Mouse (Mus musculus) C2C12 (cell line): ENCODE measurements around the gene Esrrb. TPM values are rescaled to one million over a fixed set of nuclear protein-coding genes. Genes with fewer than 3 reads are reported as not detected.

ENCODE experiments used
- H3K27me3 ChIP-seq: one replicate; pipeline ENCODE4 v1.6.1; 2011; ENCODE audit not compliant: control insufficient read depth, insufficient read depth, insufficient read length
- H3K36me3 ChIP-seq: one replicate; pipeline ENCODE4 v1.6.1; 2011; ENCODE audit not compliant: control insufficient read depth, insufficient read depth
- H3K4me3 ChIP-seq: one replicate; pipeline ENCODE4 v1.5.1; 2011; ENCODE audit warnings: mild to moderate bottlenecking, control low read depth; ENCODE audit not compliant: poor library complexity, insufficient read depth, severe bottlenecking
- H3K79me2 ChIP-seq: one replicate; pipeline ENCODE4 v1.6.1; 2011; ENCODE audit not compliant: control insufficient read depth, insufficient read depth
- H3K79me3 ChIP-seq: one replicate; pipeline ENCODE4 v1.6.1; 2011; ENCODE audit warnings: low read depth, control low read depth
- H3ac ChIP-seq: one replicate; pipeline ENCODE3; 2011; ENCODE audit warnings: low read depth; ENCODE audit not compliant: control insufficient read depth, insufficient read length
- CEBPB ChIP-seq: IDR thresholded peaks from one replicate; pipeline ENCODE4 v1.6.1; 2011; ENCODE audit warnings: low read depth, mild to moderate bottlenecking, control low read depth, moderate library complexity
- CTCF ChIP-seq: IDR thresholded peaks from one replicate; pipeline ENCODE4 v1.5.1; 2011; ENCODE audit not compliant: control insufficient read depth, insufficient read depth, insufficient read length
- FOSL1 ChIP-seq: IDR thresholded peaks from one replicate; pipeline ENCODE4 v1.8.0; 2011; ENCODE audit warnings: mild to moderate bottlenecking, low read length; ENCODE audit not compliant: poor library complexity, insufficient read depth, severe bottlenecking
- MAX ChIP-seq: IDR thresholded peaks from one replicate; pipeline ENCODE4 v1.6.1; 2011; ENCODE audit warnings: mild to moderate bottlenecking, control low read depth
- MYOD1 ChIP-seq: IDR thresholded peaks from one replicate; pipeline ENCODE4 v1.6.1; 2011; ENCODE audit warnings: low read depth; ENCODE audit not compliant: control insufficient read depth, insufficient read length
- MYOG ChIP-seq: IDR thresholded peaks from one replicate; pipeline ENCODE4 v1.6.1; 2011; ENCODE audit not compliant: control insufficient read depth, insufficient read length; ENCODE audit errors: extremely low read depth
- USF1 ChIP-seq: IDR thresholded peaks from one replicate; pipeline ENCODE4 v1.6.1; 2011; ENCODE audit warnings: low read depth, mild to moderate bottlenecking, control low read depth, moderate library complexity
- polyA plus RNA-seq: library from polyadenylated mRNA; unstranded; fragments of >200 nt; fragmentation: generic; extraction: Trizol; gene quantifications from one replicate; pipeline ENCODE4 v1.2.1, GENCODE M21; 2012; ENCODE audit warnings: missing spikeins

Esrrb gene
- polyA plus RNA-seq, 1 experiment: 0.80 TPM

DNA sequence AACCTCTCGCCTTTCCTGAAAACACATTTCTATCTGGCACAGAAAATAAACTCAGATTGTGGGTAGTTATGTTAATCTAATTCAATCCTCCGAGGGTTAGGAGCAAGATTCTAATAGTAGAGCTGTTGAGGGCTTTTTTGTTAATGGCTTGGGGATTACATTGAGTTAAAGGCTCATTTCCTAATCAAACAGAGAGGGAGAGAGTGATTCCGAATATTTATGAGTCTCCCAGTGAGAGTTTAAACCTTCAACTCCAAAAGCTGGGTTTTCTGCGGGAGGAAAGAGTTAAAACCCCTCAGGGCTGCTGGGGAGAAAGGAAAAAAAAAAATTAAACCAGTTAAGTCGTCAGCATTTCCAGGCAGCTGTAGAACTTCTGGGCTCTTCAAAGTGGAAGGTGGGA, 3.8 kb downstream of the Esrrb start:
- TF ChIP-seq MYOD1 (no peak), MAX (no peak), MYOG (no peak), USF1 (no peak), CTCF (no peak)
- no peaks in the 10 kb centered on the region for H3K36me3 ChIP-seq
- H3K27me3 ChIP-seq: no peaks in the 10 kb centered on the region
- H3K79me3 ChIP-seq: no peaks in the 10 kb centered on the region
- H3K4me3 ChIP-seq: no peak overlapping the region
- H3K79me2 ChIP-seq: no peaks in the 10 kb centered on the region
- no peak overlapping the region for H3ac ChIP-seq

GRCm38 (mm10) chr12:86370611-86371383, 9.9 kb downstream of the Esrrb start:
- H3K79me2 ChIP-seq: no peaks in the 10 kb centered on the region
- no peaks in the 10 kb centered on the region for H3K36me3 ChIP-seq
- no peak for TF ChIP-seq MYOG
- H3K79me3 ChIP-seq: no peaks in the 10 kb centered on the region
- H3K27me3 ChIP-seq: peaks cover 2% of the 10 kb centered on the region
- no peak overlapping the region for H3ac ChIP-seq
- no peak overlapping the region for H3K4me3 ChIP-seq

DNA sequence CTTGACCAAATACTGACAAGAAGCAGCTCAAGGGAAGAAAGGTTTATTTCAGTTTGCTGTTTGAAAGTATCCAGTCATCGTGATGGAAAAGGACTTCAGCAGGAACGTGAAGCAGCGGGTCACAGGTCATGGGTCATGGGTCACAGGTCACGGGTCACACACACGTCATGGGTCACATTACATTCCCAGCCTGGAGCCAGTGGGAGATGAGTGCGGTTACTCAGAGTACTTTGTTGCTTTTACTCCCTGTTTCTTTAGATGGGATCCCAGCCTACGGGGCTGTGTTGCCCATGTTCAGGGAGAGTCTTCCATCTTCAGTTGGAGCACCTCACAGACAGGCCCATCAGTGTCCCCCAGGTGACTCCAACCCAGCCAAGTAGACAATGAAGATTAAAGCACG, 13.4 kb downstream of the Esrrb start:
- Histone ChIP-seq H3K36me3 (no peaks in the 10 kb centered on the region), H3K79me3 (no peaks in the 10 kb centered on the region), H3K4me3 (no peak overlapping the region), H3ac (no peak overlapping the region), H3K79me2 (no peaks in the 10 kb centered on the region), H3K27me3 (peaks cover 4% of the 10 kb centered on the region)
- TF ChIP-seq CTCF (no peak), MYOD1 (no peak), FOSL1 (no peak), USF1 (no peak), MAX (no peak), MYOG (no peak), CEBPB (no peak)

DNA sequence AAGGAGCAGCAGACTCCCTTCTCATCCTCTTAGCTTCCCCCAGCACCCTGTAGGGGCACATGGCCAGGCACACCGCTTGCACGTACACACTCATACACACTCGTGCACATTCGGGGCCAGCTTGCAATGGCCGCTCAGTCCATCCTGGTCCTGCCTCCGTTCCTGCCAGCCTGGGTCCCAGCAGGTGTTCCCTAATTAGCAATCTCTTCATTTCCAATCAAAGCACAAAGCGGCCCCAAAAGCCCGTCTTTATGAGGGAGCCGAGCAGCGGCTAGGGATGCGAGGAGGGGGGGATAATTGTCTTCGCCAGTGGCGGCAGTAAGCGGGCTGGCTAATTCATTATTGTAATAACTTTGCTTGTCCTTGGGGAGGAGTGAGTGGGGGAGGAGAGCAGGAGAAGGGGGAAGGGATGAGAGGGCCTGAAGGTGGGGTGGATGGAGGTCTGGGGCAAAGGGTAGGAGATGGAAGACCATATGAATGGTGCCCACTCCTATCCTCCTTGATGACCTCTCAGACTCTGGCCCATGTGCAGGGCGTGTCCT, 18.8 kb downstream of the Esrrb start:
- Histone ChIP-seq H3ac (no peak overlapping the region), H3K27me3 (peaks cover 4% of the 10 kb centered on the region), H3K79me2 (no peaks in the 10 kb centered on the region), H3K36me3 (no peaks in the 10 kb centered on the region), H3K4me3 (no peak overlapping the region), H3K79me3 (no peaks in the 10 kb centered on the region)
- TF ChIP-seq CEBPB (no peak), FOSL1 (no peak), CTCF (no peak), MYOD1 (no peak), USF1 (no peak), MAX (no peak), MYOG (no peak)

DNA sequence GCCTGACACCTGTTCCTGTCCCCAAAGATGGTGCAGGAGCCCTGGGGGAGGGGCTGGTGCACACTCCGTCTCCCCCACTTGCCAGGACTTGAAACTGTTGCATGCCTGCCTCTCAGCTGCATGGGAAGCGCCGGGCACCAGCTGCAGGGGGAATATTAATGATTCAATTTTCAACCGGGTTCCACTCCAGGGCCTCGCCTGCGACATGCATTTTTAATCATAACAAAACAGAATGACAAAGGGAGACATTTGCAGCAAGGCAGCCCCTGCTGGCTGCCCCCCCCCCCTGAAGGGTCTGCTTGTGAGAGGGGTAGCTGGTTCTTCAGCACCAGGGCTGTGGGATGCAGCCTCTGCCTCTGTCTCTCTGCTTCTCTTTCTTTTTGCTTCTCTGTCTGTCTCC, 22.9 kb downstream of the Esrrb start:
- TF ChIP-seq MAX: no peak
- no peak for TF ChIP-seq MYOD1
- TF ChIP-seq CEBPB: no peak
- TF ChIP-seq USF1: no peak
- no peak for TF ChIP-seq FOSL1
- no peak for TF ChIP-seq MYOG
- no peak for TF ChIP-seq CTCF
- Histone ChIP-seq H3K27me3 (no peaks in the 10 kb centered on the region), H3K4me3 (no peak overlapping the region), H3ac (no peak overlapping the region), H3K79me3 (no peaks in the 10 kb centered on the region), H3K79me2 (no peaks in the 10 kb centered on the region), H3K36me3 (no peaks in the 10 kb centered on the region)

DNA sequence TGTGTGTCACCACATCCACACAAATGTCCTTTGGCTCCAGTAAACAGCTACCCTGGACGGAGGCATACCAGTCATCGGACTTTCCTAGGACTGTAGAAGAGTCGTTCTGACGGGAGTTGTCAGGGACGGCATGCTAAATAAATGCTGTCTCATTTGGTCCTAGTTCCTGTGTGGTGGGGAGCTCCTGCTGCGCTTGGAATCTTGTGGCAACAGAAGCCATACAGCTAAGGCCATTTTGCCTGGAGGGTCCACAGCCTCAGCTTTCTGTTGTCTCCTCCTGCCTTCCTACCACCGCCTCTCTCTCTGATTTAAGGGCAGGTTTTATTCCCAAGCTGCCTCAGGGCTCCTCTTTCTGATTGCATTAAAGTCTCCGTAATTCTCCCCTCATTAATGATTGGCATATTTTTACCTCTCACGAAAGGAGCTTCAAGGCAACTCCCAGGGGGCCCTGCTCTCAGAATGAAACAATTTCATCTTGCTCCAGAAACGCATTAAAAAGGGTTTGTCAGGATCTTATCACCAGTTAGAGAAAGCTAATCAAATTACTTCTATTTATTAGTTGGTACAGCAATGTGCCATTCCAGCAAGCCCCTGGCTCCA, 26.9 kb downstream of the Esrrb start:
- Histone ChIP-seq H3K27me3 (no peaks in the 10 kb centered on the region), H3K79me3 (no peaks in the 10 kb centered on the region), H3K4me3 (no peak overlapping the region), H3ac (no peak overlapping the region), H3K36me3 (no peaks in the 10 kb centered on the region), H3K79me2 (no peaks in the 10 kb centered on the region)
- TF ChIP-seq FOSL1 (no peak), CEBPB (no peak), MYOD1 (no peak), MAX (no peak), MYOG (no peak), USF1 (no peak), CTCF (no peak)
